Mouse (Mus musculus): ENCODE data around the gene Arid1b.

DNA sequence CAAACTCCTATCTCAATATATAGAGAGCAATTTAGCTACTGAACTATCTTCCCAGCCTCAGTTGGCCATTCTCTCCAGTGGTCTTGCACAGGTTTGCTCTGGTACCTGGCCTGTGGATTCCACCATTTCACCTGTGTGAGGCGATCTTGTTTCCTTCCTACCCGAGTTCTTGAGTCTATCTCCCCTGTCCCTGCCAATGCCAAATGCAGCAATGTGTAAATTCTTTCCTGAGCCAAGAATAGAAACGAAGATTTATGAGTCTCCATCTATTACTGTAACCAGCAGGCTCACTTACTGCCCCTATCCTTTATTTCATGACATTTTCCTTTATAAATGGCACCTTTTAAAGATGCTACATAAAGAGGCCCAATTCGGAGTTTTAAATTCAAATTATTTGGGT lies 376.9 kb downstream of the Arid1b start:
- TF ChIP-seq CTCF (IDR thresholded peaks at IDR 0.05; ENCODE audit: low read depth, low read length), result no peak
- TF ChIP-seq POLR2A (IDR thresholded peaks at IDR 0.05; ENCODE audit: extremely low read depth, insufficient read depth, low read length), result no peak
